Mouse (Mus musculus) retina, adult 2 months (tissue): ENCODE data around the gene Fgfr2.

Experiments
- DNase-seq: peaks from one replicate; pipeline ENCODE4 v3.0.0-alpha.2; 2012; ENCODE audit warnings: low read depth, low spot score

Fgfr2 gene

GRCm38 (mm10) chr7:133123244-133123998 is at the start of gene Fgfr2:
Gene Fgfr2, minus strand, starts transcription at chr7:133123350.
- DNase-seq = no peak

- DNase-seq = no peak
Measured at GRCm38 (mm10) chr7:133171403-133172032, 48.4 kb upstream of the Fgfr2 start.

GRCm38 (mm10) chr7:133168928-133169327 is 45.8 kb upstream of the Fgfr2 start:
- DNase-seq = no peak

- no peak for DNase-seq
Measured at GRCm38 (mm10) chr7:133167903-133168302, 44.8 kb upstream of the Fgfr2 start.

GRCm38 (mm10) chr7:133164770-133165169 is 41.6 kb upstream of the Fgfr2 start:
- no peak for DNase-seq

- no peak for DNase-seq
Measured at GRCm38 (mm10) chr7:133163011-133163410, 39.9 kb upstream of the Fgfr2 start.

GRCm38 (mm10) chr7:133162131-133162530 is 39.0 kb upstream of the Fgfr2 start:
- no peak for DNase-seq

- DNase-seq = no peak
Measured at GRCm38 (mm10) chr7:133161362-133162080, 38.4 kb upstream of the Fgfr2 start.

- DNase-seq = no peak
Measured at GRCm38 (mm10) chr7:133159519-133159918, 36.4 kb upstream of the Fgfr2 start.

- DNase-seq = no peak
Measured at GRCm38 (mm10) chr7:133155621-133156020, 32.5 kb upstream of the Fgfr2 start.

GRCm38 (mm10) chr7:133154846-133155245 is 31.7 kb upstream of the Fgfr2 start:
- no peak for DNase-seq

- DNase-seq = no peak
Measured at GRCm38 (mm10) chr7:133139689-133140336, 16.7 kb upstream of the Fgfr2 start.

GRCm38 (mm10) chr7:133133552-133133951 is 10.4 kb upstream of the Fgfr2 start:
- DNase-seq = no peak

GRCm38 (mm10) chr7:133132702-133133101 is 9.6 kb upstream of the Fgfr2 start:
- no peak for DNase-seq

- DNase-seq = no peak
Measured at GRCm38 (mm10) chr7:133124701-133125485, 1.7 kb upstream of the Fgfr2 start.

- DNase-seq = no peak
Measured at GRCm38 (mm10) chr7:133123999-133124700, 1.0 kb upstream of the Fgfr2 start, which contains the start of gene Ctbp2. Gene Ctbp2, minus strand, starts transcription at chr7:133124354.

- no peak for DNase-seq
Measured at GRCm38 (mm10) chr7:133122379-133123243, 539 bp downstream of the Fgfr2 start.

- DNase-seq = no peak
Measured at GRCm38 (mm10) chr7:133121661-133122378, 1.3 kb downstream of the Fgfr2 start.

GRCm38 (mm10) chr7:133121080-133121607 is 2.0 kb downstream of the Fgfr2 start:
- DNase-seq = no peak
